25 mouse cellular contexts compared by ENCODE assay signal in the genomic region with DNA sequence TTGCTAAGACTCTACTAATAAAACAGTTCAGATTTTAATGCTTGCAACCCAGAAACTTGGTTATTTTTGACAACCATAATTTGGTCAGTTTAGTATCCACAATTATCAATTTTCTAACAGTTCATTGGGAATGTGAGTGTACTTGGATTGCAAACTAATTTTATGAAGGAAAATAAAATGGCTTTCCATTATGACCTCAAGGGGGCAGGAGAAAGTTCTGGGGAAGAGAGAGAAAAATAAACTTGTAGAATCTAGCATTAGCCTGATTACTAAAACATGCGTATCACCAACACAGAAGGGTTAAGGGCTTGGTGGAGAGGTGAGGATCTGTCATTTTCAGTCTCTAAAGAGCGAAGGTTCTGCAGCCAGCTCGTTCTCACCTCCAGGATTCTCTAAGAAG.
DNase-seq lines count a peak whose midpoint lies in the region; ATAC-seq and TF ChIP-seq lines count a peak whose summit lies in the region.
"Had no signal": no experiment of that assay in that cellular context is flagged by ENCODE, and none has a peak within 500 bp of the region (broad histone marks: within the 10 kb centered on the region; RNA-seq: fewer than 3 reads in every experiment).

No protein-coding gene starts in this region.

- peak; percentile 63 for TF ChIP-seq CTCF in kidney, postnatal 0 days (IDR thresholded peaks at IDR 0.05; ENCODE audit: low read depth)

- no peak overlapping the region for H3K27ac ChIP-seq in kidney, postnatal 0 days
- H3K27ac ChIP-seq: embryonic facial prominence, embryonic 10.5 days; forebrain, embryonic 15.5 days; heart, embryonic 10.5 days; limb, embryonic 12.5 days; liver, embryonic 12.5 days; midbrain, embryonic 13.5 days; neural tube, embryonic 12.5 days had no signal

- ATAC-seq in kidney, postnatal 0 days (replicated peaks; ENCODE audit: low FRiP score, low read depth) = no peak
- ATAC-seq: forebrain, embryonic 15.5 days; inflammation-experienced regulatory T-cells, adult 6 months; liver, embryonic 12.5 days; midbrain, embryonic 13.5 days had no signal

- H3K4me2 ChIP-seq in kidney, postnatal 0 days (ENCODE audit: low read length) = no peak overlapping the region
- H3K4me2 ChIP-seq: forebrain, embryonic 15.5 days; limb, embryonic 12.5 days; liver, embryonic 12.5 days; midbrain, embryonic 13.5 days; neural tube, embryonic 12.5 days had no signal

- H3K4me1 ChIP-seq in kidney, postnatal 0 days (replicated peaks; ENCODE audit: insufficient read depth, low read length) = no peaks in the 10 kb centered on the region
- H3K4me1 ChIP-seq: embryonic facial prominence, embryonic 10.5 days; heart, embryonic 10.5 days; liver, embryonic 12.5 days; megakaryocyte, embryonic 14.5 days; midbrain, embryonic 13.5 days; neural tube, embryonic 12.5 days had no signal

- 73% methylated on average over 3 of the region's 3 CpGs for WGBS in kidney, postnatal 0 days

- H3K36me3 ChIP-seq in kidney, postnatal 0 days (ENCODE audit: insufficient read depth, low read length) = no peaks in the 10 kb centered on the region
- H3K36me3 ChIP-seq: embryonic facial prominence, embryonic 10.5 days; forebrain, embryonic 15.5 days; heart, embryonic 10.5 days; limb, embryonic 12.5 days; liver, embryonic 12.5 days; midbrain, embryonic 13.5 days; neural tube, embryonic 12.5 days had no signal

- H3K4me3 ChIP-seq in kidney, postnatal 0 days (replicated peaks; ENCODE audit: low read depth, low read length) = no peak overlapping the region
- H3K4me3 ChIP-seq: embryonic facial prominence, embryonic 10.5 days; forebrain, embryonic 15.5 days; heart, embryonic 10.5 days; limb, embryonic 12.5 days; liver, embryonic 12.5 days; megakaryocyte, embryonic 14.5 days; midbrain, embryonic 13.5 days; neural tube, embryonic 12.5 days had no signal

- DNase-seq in heart, adult 8-10 months (ENCODE audit: low spot score) = peak; percentile 15
- no peak for DNase-seq in heart, postnatal 36 days
- peak; percentile 25 for DNase-seq in kidney, postnatal 0 days (ENCODE audit: low spot score)
- no peak for DNase-seq in kidney, postnatal 10 days
- DNase-seq in lung, postnatal 10 days = peak; percentile 5
- no peak for DNase-seq in lung, postnatal 14 days
- peak; percentile 10 for DNase-seq in induced T-regulatory cell, adult 2 months (ENCODE audit: low read depth)
- DNase-seq in yolk sac, embryonic 10.5 days (ENCODE audit: low spot score) = no peak
- DNase-seq: adrenal gland, adult 8-10 months; B cell, adult 2 months; cerebellum, adult 11-12 months; cerebellum, postnatal 10 days; gastrocnemius, postnatal 25 days; heart, postnatal 10 days; retina, postnatal 1 day; thymus, postnatal 36 days had no signal

- no peaks in the 10 kb centered on the region for H3K27me3 ChIP-seq in kidney, postnatal 0 days (ENCODE audit: insufficient read depth, low read length)
- H3K27me3 ChIP-seq: forebrain, embryonic 15.5 days; limb, embryonic 12.5 days; liver, embryonic 12.5 days; megakaryocyte, embryonic 14.5 days; midbrain, embryonic 13.5 days; neural tube, embryonic 12.5 days had no signal

- no peak overlapping the region for H3K9ac ChIP-seq in kidney, postnatal 0 days (ENCODE audit: low read depth, low read length)
- H3K9ac ChIP-seq: forebrain, embryonic 15.5 days; limb, embryonic 12.5 days; liver, embryonic 12.5 days; midbrain, embryonic 13.5 days; neural tube, embryonic 12.5 days had no signal

- H3K9me3 ChIP-seq in kidney, postnatal 0 days (replicated peaks; ENCODE audit: low read length) = no peaks in the 10 kb centered on the region
- H3K9me3 ChIP-seq: embryonic facial prominence, embryonic 10.5 days; forebrain, embryonic 15.5 days; heart, embryonic 10.5 days; limb, embryonic 12.5 days; liver, embryonic 12.5 days; midbrain, embryonic 13.5 days; neural tube, embryonic 12.5 days had no signal

- intact Hi-C loops in heart, postnatal 36 days (cut with DNase I) = loop anchor here (5.0 kb wide), 1 partner anchor 105 kb away; a partner anchor contains a TSS

Comparison
In these comparisons a context has a peak if more than half of its experiments do, and no peak if none do; other contexts are left out.
1. DNase-seq: peak in heart, adult 8-10 months (single experiment), kidney, postnatal 0 days (single experiment), lung, postnatal 10 days (single experiment) and induced T-regulatory cell, adult 2 months (single experiment); none in heart, postnatal 36 days (0 of 2), kidney, postnatal 10 days (single experiment), lung, postnatal 14 days (single experiment) and yolk sac, embryonic 10.5 days (single experiment).